Mouse (Mus musculus): Measurements from ENCODE around the gene Nelfa. TPM values are rescaled to one million over a fixed set of nuclear protein-coding genes. Genes with fewer than 3 reads are reported as not detected.

Gene Nelfa
- polyA plus RNA-seq (2012; rRNA removed; ENCODE audit: low replicate concordance) = 24.5 and 33.3 TPM in 2 replicates

DNA sequence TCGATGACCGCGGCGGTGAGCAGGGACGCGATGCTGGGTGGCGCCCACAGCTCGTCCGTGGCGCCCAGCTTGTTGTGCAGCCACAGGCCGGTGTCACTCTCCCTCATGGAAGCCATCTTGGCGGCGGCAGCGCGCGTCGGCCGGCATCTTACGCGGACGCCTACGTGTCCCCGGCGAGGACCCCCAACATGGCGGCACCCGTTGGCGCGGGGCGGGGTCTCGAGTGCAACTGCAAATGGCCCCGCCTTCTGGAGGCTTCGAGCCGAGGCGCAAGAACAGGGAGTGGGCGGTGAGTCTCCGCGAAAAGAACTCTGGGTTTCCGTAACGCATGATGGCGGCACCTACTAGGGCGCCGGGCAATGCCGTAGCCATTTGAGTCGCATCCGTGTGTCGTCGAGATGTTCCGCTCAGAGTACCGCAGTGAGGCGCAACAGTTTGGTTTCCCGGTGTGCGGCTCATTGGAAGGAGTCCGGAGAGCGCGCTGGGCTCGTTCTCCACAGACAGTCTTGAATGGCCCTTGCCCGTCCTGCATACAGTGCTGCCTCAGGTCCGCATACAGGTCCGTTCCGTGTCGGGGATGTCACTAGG, at the start of gene Nelfa:
TSS of gene Nelfa (minus strand) at position 294 of the 588 bp plus-strand sequence.

DNA sequence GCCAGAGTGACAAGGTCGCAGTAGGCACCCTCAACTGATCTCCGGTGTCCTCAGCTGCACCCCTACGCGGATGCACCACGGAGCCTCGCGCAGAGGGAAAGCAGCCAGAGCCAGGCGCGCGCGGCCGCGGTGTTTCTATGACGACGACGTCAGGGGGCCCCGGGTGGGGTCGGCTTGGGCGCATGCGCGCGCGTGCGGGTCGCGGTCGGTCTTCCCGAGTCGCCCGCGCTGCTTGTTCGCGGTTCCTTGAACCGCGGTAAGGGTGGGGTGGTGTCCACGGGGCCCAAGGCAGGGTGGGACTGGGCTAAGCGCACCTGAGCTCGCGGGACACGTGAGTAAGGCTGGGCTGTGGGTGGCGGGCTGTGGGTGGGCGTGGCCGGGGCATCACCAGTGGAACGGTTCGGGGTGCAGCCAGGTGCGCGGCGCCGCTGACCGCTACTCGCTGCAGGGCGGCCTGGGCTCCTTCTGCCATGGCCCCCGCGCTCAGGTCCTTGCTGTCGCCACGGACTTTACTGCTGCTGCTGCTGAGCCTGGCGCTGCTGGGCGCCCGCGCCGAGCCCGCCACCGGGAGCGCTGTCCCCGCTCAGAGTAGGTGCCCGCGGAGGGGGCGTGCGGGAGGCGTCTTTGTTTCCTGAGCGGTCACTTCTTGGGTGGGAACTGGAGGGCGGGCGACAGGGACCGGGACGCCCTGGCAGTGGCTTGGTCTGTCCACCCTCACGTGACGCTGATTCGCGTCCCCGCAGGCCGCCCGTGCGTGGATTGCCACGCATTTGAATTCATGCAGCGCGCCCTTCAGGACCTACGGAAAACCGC, 47.3 kb upstream of the Nelfa start, which contains the start of gene Gm1673:
TSS of gene Gm1673 (plus strand) at position 125 of the 813 bp plus-strand sequence.

Other genes with a start within 250 kb of the Nelfa start
- 33.1 and 40.4 TPM in 2 replicates for gene Fgfr3, start 214.7 kb downstream of the Nelfa start, polyA plus RNA-seq (2012; rRNA removed; ENCODE audit: low replicate concordance)
- 101 and 212 TPM in 2 replicates for gene Letm1, start 153.6 kb downstream of the Nelfa start, polyA plus RNA-seq (2012; rRNA removed; ENCODE audit: low replicate concordance)
- 3.2 and 4.6 TPM in 2 replicates for gene Nsd2, start 115.7 kb downstream of the Nelfa start, polyA plus RNA-seq (2012; rRNA removed; ENCODE audit: low replicate concordance)
- 8.6 and 11.1 TPM in 2 replicates for gene Gm1673, start 47.0 kb upstream of the Nelfa start, polyA plus RNA-seq (2012; rRNA removed; ENCODE audit: low replicate concordance)
- 0.26 and 1.4 TPM in 2 replicates for gene Nat8l, start 59.6 kb upstream of the Nelfa start, polyA plus RNA-seq (2012; rRNA removed; ENCODE audit: low replicate concordance)
- gene Poln, start 233.0 kb upstream of the Nelfa start, polyA plus RNA-seq (2012; rRNA removed; ENCODE audit: low replicate concordance) = 0.17 TPM in 1 of 2 replicates, not detected in the other
- gene Haus3, start 233.1 kb upstream of the Nelfa start, polyA plus RNA-seq (2012; rRNA removed; ENCODE audit: low replicate concordance) = 0.07 and 0.09 TPM in 2 replicates

All from duodenum, adult 2 months (tissue).